Mouse (Mus musculus) small intestine, adult 2 months (tissue): ENCODE results near the gene Krt13. TPM values are rescaled to one million over a fixed set of nuclear protein-coding genes. Genes with fewer than 3 reads are reported as not detected.
A peak's percentile ranks its signal among the peaks of the same experiment; 100 is the strongest.

Experiments
- H3K27ac ChIP-seq: fragments of 200-500 bp; 2 replicates; pipeline ENCODE4 v1.5.1; 2012; ENCODE audit warnings: low read depth, low read length, control low read depth, inconsistent platforms; ENCODE audit not compliant: insufficient read depth
- H3K27me3 ChIP-seq: fragments of 200-500 bp; 2 replicates; pipeline ENCODE4 v1.6.1; 2012; ENCODE audit warnings: mild to moderate bottlenecking, moderate library complexity, low read length, inconsistent platforms; ENCODE audit not compliant: control insufficient read depth, insufficient read depth
- H3K36me3 ChIP-seq: fragments of 200-500 bp; 2 replicates; pipeline ENCODE4 v1.6.1; 2012; ENCODE audit warnings: mild to moderate bottlenecking, low read length, control low read depth, inconsistent platforms; ENCODE audit not compliant: control insufficient read depth, insufficient read depth
- H3K4me1 ChIP-seq: fragments of 200-500 bp; 2 replicates; pipeline ENCODE4 v1.6.1; 2012; ENCODE audit warnings: low read length, inconsistent platforms, mixed read lengths; ENCODE audit not compliant: control insufficient read depth, insufficient read depth, insufficient read length
- H3K4me3 ChIP-seq: fragments of 200-500 bp; 2 replicates; pipeline ENCODE4 v1.5.1; 2012; ENCODE audit warnings: low read depth, mild to moderate bottlenecking, control low read depth, inconsistent platforms, low read length, moderate library complexity
- CTCF ChIP-seq: fragments of 200-500 bp; IDR thresholded peaks from 2 replicates; pipeline ENCODE4 v1.5.1; 2012; ENCODE audit warnings: low read depth, mild to moderate bottlenecking, control low read depth, inconsistent platforms, low read length, moderate library complexity, mixed read lengths; ENCODE audit not compliant: insufficient replicate concordance, insufficient read length; ENCODE audit errors: extremely low read depth
- POLR2A ChIP-seq: fragments of 200-500 bp; IDR thresholded peaks from 2 replicates; pipeline ENCODE4 v1.6.1; 2012; ENCODE audit warnings: low read depth, mild to moderate bottlenecking, control low read depth, inconsistent platforms, low read length, moderate library complexity
- WGBS: fragments of 180-500 bp; shearing (Covaris S2); methylation state at CpG from one replicate; pipeline ENCODE4 v1.1.7; 2018; 5-methylcytosine and 5-hydroxymethylcytosine counted together
- polyA plus RNA-seq: library from polyadenylated mRNA; depleted of rRNA; stranded (reverse); fragments of >200 nt; gene quantifications from 2 replicates; pipeline ENCODE4 v1.2.3, GENCODE M21; 2012; rRNA removed

The Krt13 gene
- 1.0 TPM in 1 of 2 replicates, not detected in the other for polyA plus RNA-seq

GRCm38 (mm10) chr11:100121466-100121865 lies at the start of gene Krt13:
Gene Krt13 (minus strand): TSS chr11:100121566.
- Histone ChIP-seq H3K36me3 (no peaks in the 10 kb centered on the region), H3K4me1 (no peaks in the 10 kb centered on the region), H3K4me3 (no peak within 1 kb of the TSS), H3K27me3 (no peaks in the 10 kb centered on the region), H3K27ac (no peak within 1 kb of the TSS)
- TF ChIP-seq CTCF (no peak), POLR2A (no peak)
- WGBS = 77% methylated on average over 3 of the region's 3 CpGs

GRCm38 (mm10) chr11:100168765-100169762 lies 47.7 kb upstream of the Krt13 start:
- TF ChIP-seq POLR2A (no peak), CTCF (peak; percentile 93)
- no peaks in the 10 kb centered on the region for H3K36me3 ChIP-seq
- peaks cover 32% of the 10 kb centered on the region for H3K4me1 ChIP-seq
- H3K4me3 ChIP-seq = peak overlapping the region; percentile 28; the same call in 1 of the 2 replicates
- WGBS = 8% methylated on average over 14 of the region's 14 CpGs
- no peaks in the 10 kb centered on the region for H3K27me3 ChIP-seq
- H3K27ac ChIP-seq = peak overlapping the region; percentile 99

- no peaks in the 10 kb centered on the region for H3K27me3 ChIP-seq
- H3K4me3 ChIP-seq = peak overlapping the region; percentile 56
- 23% methylated on average over 8 of the region's 8 CpGs for WGBS
- peak; percentile 22; the same call in 1 of the 2 replicates for TF ChIP-seq POLR2A
- peak; percentile 17; the same call in 1 of the 2 replicates for TF ChIP-seq CTCF
- peaks cover 35% of the 10 kb centered on the region for H3K4me1 ChIP-seq
- H3K27ac ChIP-seq = peak overlapping the region; percentile 99
- H3K36me3 ChIP-seq = no peaks in the 10 kb centered on the region
Measured at GRCm38 (mm10) chr11:100168071-100168470, 46.7 kb upstream of the Krt13 start.

GRCm38 (mm10) chr11:100164392-100164791 lies 43.0 kb upstream of the Krt13 start:
- Histone ChIP-seq H3K36me3 (no peaks in the 10 kb centered on the region), H3K27ac (peak overlapping the region; percentile 99), H3K27me3 (no peaks in the 10 kb centered on the region), H3K4me3 (0 out of 2 replicates have a peak overlapping the region, but pooled peaks have one; percentile 27), H3K4me1 (peaks cover 46% of the 10 kb centered on the region)
- WGBS = 12% methylated on average over 7 of the region's 7 CpGs
- TF ChIP-seq POLR2A (no peak), CTCF (no peak)

GRCm38 (mm10) chr11:100157908-100158477 lies 36.6 kb upstream of the Krt13 start:
- Histone ChIP-seq H3K27ac (peak overlapping the region; percentile 98), H3K4me3 (peak overlapping the region; percentile 3; the same call in 1 of the 2 replicates), H3K36me3 (no peaks in the 10 kb centered on the region), H3K4me1 (peaks cover 34% of the 10 kb centered on the region), H3K27me3 (no peaks in the 10 kb centered on the region)
- TF ChIP-seq CTCF (no peak), POLR2A (no peak)
- whole genome bisulfite sequencing = 23% methylated on average over 6 of the region's 6 CpGs

- H3K27ac ChIP-seq = peak overlapping the region; percentile 98
- H3K36me3 ChIP-seq = no peaks in the 10 kb centered on the region
- WGBS = 12% methylated on average over 3 of the region's 3 CpGs
- peaks cover 35% of the 10 kb centered on the region for H3K4me1 ChIP-seq
- TF ChIP-seq POLR2A = no peak
- TF ChIP-seq CTCF = no peak
- H3K27me3 ChIP-seq = no peaks in the 10 kb centered on the region
- peak overlapping the region; percentile 64 for H3K4me3 ChIP-seq
Measured at GRCm38 (mm10) chr11:100157331-100157730, 36.0 kb upstream of the Krt13 start.
